Mouse (Mus musculus): Measurements from ENCODE around the gene Gm49322. TPM values are rescaled to one million over a fixed set of nuclear protein-coding genes. Genes with fewer than 3 reads are reported as not detected.

Gene Gm49322
- polyA plus RNA-seq, 1 experiment from 2014 or later: 1.4 TPM

GRCm38 (mm10) chr10:80622661-80623456 lies 17.0 kb downstream of the Gm49322 start, which contains the start of gene Csnk1g2:
Csnk1g2 (plus strand) TSS chr10:80622838.
- no peaks in the 10 kb centered on the region for H3K36me3 ChIP-seq (ENCODE audit: control insufficient read depth, insufficient read depth, low read length)
- H3K9me3 ChIP-seq (ENCODE audit: control insufficient read depth, low read length): no peaks in the 10 kb centered on the region
- H3K4me1 ChIP-seq (ENCODE audit: control insufficient read depth in 2 of 2, insufficient read depth in 2 of 2, low read length in 2 of 2): peaks cover 27 to 47% of the 10 kb centered on the region in 2 experiments
- H3K9ac ChIP-seq (ENCODE audit: low read length): peak within 1 kb of the TSS; percentile 96
- peak within 1 kb of the TSS; percentile 86 to 92 for H3K4me3 ChIP-seq (ENCODE audit: control insufficient read depth in 1 of 2, insufficient read depth in 1 of 2, low read depth in 1 of 2, low read length in 2 of 2)
- no peaks in the 10 kb centered on the region for H3K27me3 ChIP-seq (ENCODE audit: control insufficient read depth, insufficient read depth, low read length)
- ATAC-seq (ENCODE audit: insufficient number of reproducible peaks, insufficient read depth, low FRiP score, low read depth): peak; percentile 10
- peak within 1 kb of the TSS; percentile 98 for H3K4me2 ChIP-seq (ENCODE audit: low read length)
- H3K27ac ChIP-seq (replicated peaks in 1 of 2; ENCODE audit: control insufficient read depth in 1 of 2, insufficient read depth in 1 of 2, low read depth in 2 of 2, low read length in 2 of 2): peak within 1 kb of the TSS; percentile 90 to 99
- under 1% methylated on average over 74 of the region's 85 CpGs for WGBS

- no peaks in the 10 kb centered on the region for H3K36me3 ChIP-seq (ENCODE audit: control insufficient read depth, insufficient read depth, low read length)
- peak overlapping the region; percentile 96 for H3K9ac ChIP-seq (ENCODE audit: low read length)
- peaks cover 28 to 50% of the 10 kb centered on the region in 2 experiments for H3K4me1 ChIP-seq (ENCODE audit: control insufficient read depth in 2 of 2, insufficient read depth in 2 of 2, low read length in 2 of 2)
- H3K27ac ChIP-seq (replicated peaks in 1 of 2; ENCODE audit: control insufficient read depth in 1 of 2, insufficient read depth in 1 of 2, low read depth in 2 of 2, low read length in 2 of 2): peak overlapping the region; percentile 86 to 90
- H3K4me3 ChIP-seq (ENCODE audit: control insufficient read depth in 1 of 2, insufficient read depth in 1 of 2, low read depth in 1 of 2, low read length in 2 of 2): peak overlapping the region; percentile 86 to 92
- H3K27me3 ChIP-seq (ENCODE audit: control insufficient read depth, insufficient read depth, low read length): no peaks in the 10 kb centered on the region
- peak overlapping the region; percentile 98 for H3K4me2 ChIP-seq (ENCODE audit: low read length)
- ATAC-seq (ENCODE audit: insufficient number of reproducible peaks, insufficient read depth, low FRiP score, low read depth): no peak
- 13% methylated on average over 15 of the region's 15 CpGs for WGBS
- no peaks in the 10 kb centered on the region for H3K9me3 ChIP-seq (ENCODE audit: control insufficient read depth, low read length)
Measured at GRCm38 (mm10) chr10:80623457-80624191, 17.8 kb downstream of the Gm49322 start.

GRCm38 (mm10) chr10:80625764-80626163 lies 19.9 kb downstream of the Gm49322 start:
- ATAC-seq (ENCODE audit: insufficient number of reproducible peaks, insufficient read depth, low FRiP score, low read depth): no peak
- Histone ChIP-seq H3K4me2 (ENCODE audit: low read length) (no peak overlapping the region), H3K9ac (ENCODE audit: low read length) (peak overlapping the region; percentile 22; the same call in 1 of the 2 replicates), H3K4me3 (ENCODE audit: control insufficient read depth in 1 of 2, insufficient read depth in 1 of 2, low read depth in 1 of 2, low read length in 2 of 2) (no peak overlapping the region), H3K27me3 (ENCODE audit: control insufficient read depth, insufficient read depth, low read length) (no peaks in the 10 kb centered on the region), H3K9me3 (ENCODE audit: control insufficient read depth, low read length) (no peaks in the 10 kb centered on the region), H3K36me3 (ENCODE audit: control insufficient read depth, insufficient read depth, low read length) (no peaks in the 10 kb centered on the region), H3K4me1 (ENCODE audit: control insufficient read depth in 2 of 2, insufficient read depth in 2 of 2, low read length in 2 of 2) (peaks cover 42 to 66% of the 10 kb centered on the region in 2 experiments), H3K27ac (replicated peaks in 1 of 2; ENCODE audit: control insufficient read depth in 1 of 2, insufficient read depth in 1 of 2, low read depth in 2 of 2, low read length in 2 of 2) (no peak overlapping the region)
- WGBS: 86% methylated on average over 4 of the region's 4 CpGs

GRCm38 (mm10) chr10:80627685-80628084 lies 21.9 kb downstream of the Gm49322 start:
- H3K27me3 ChIP-seq (ENCODE audit: control insufficient read depth, insufficient read depth, low read length): no peaks in the 10 kb centered on the region
- no peak overlapping the region for H3K4me3 ChIP-seq (ENCODE audit: control insufficient read depth in 1 of 2, insufficient read depth in 1 of 2, low read depth in 1 of 2, low read length in 2 of 2)
- H3K4me2 ChIP-seq (ENCODE audit: low read length): 0 out of 2 replicates have a peak overlapping the region, but pooled peaks have one; percentile 27
- H3K9me3 ChIP-seq (ENCODE audit: control insufficient read depth, low read length): no peaks in the 10 kb centered on the region
- H3K27ac ChIP-seq (replicated peaks in 1 of 2; ENCODE audit: control insufficient read depth in 1 of 2, insufficient read depth in 1 of 2, low read depth in 2 of 2, low read length in 2 of 2): 0 out of 4 replicates have a peak overlapping the region, but pooled peaks of 1 of the 2 experiments have one; percentile 12
- H3K4me1 ChIP-seq (ENCODE audit: control insufficient read depth in 2 of 2, insufficient read depth in 2 of 2, low read length in 2 of 2): peaks cover 39 to 60% of the 10 kb centered on the region in 2 experiments
- WGBS: 9% methylated on average over 2 of the region's 2 CpGs
- H3K36me3 ChIP-seq (ENCODE audit: control insufficient read depth, insufficient read depth, low read length): peaks cover 6% of the 10 kb centered on the region
- 0 out of 2 replicates have a peak, but pooled peaks have one; percentile 23 for ATAC-seq (ENCODE audit: insufficient number of reproducible peaks, insufficient read depth, low FRiP score, low read depth)
- peak overlapping the region; percentile 56 for H3K9ac ChIP-seq (ENCODE audit: low read length)

DNA sequence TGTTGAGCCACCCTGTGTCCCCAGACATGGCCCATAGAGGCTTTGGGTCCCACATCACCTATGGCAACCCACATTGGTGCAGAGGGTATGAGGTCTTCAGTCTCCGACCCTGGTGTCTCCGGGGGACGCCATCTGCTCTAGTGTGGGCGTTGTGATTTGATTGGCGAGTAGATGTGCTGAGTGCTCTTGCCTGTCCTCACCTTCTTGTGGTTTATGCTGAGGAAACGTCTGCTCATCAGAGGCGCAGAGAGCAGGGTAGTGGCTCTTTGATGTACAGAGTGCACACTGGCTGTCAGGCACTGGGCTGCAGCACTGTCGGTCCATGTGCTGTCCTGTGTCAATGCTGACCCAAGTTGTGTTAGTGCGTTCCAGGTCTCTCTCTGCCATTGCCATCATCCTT lies 23.1 kb downstream of the Gm49322 start:
- Histone ChIP-seq H3K9ac (ENCODE audit: low read length) (no peak overlapping the region), H3K27ac (replicated peaks in 1 of 2; ENCODE audit: control insufficient read depth in 1 of 2, insufficient read depth in 1 of 2, low read depth in 2 of 2, low read length in 2 of 2) (no peak overlapping the region), H3K4me1 (ENCODE audit: control insufficient read depth in 2 of 2, insufficient read depth in 2 of 2, low read length in 2 of 2) (peaks cover 32 to 53% of the 10 kb centered on the region in 2 experiments), H3K9me3 (ENCODE audit: control insufficient read depth, low read length) (no peaks in the 10 kb centered on the region), H3K4me2 (ENCODE audit: low read length) (no peak overlapping the region), H3K4me3 (ENCODE audit: control insufficient read depth in 1 of 2, insufficient read depth in 1 of 2, low read depth in 1 of 2, low read length in 2 of 2) (no peak overlapping the region), H3K36me3 (ENCODE audit: control insufficient read depth, insufficient read depth, low read length) (peaks cover 8% of the 10 kb centered on the region), H3K27me3 (ENCODE audit: control insufficient read depth, insufficient read depth, low read length) (no peaks in the 10 kb centered on the region)
- ATAC-seq (ENCODE audit: insufficient number of reproducible peaks, insufficient read depth, low FRiP score, low read depth): no peak
- WGBS: 66% methylated on average over 9 of the region's 9 CpGs

DNA sequence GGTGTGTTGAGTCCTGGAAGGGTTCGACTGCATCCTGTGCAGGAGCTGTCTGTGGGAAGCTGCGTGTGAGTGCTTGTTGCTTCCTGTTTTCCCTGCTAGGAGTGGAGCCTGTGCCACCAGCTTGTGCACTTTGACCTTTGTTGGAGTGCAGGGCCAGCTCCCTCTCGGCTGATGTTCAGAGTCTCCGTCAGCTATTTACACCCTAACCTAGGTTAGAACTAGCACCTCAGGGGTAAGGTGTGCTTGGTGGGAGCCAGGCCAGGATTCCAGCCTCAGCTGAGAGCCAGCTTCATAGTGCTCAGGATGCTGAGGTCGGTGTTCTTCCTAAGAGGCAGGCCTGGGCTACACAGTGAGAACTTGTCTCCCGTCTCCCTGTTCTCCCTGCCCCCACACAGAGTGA lies 29.5 kb downstream of the Gm49322 start:
- Histone ChIP-seq H3K27me3 (ENCODE audit: control insufficient read depth, insufficient read depth, low read length) (no peaks in the 10 kb centered on the region), H3K27ac (replicated peaks in 1 of 2; ENCODE audit: control insufficient read depth in 1 of 2, insufficient read depth in 1 of 2, low read depth in 2 of 2, low read length in 2 of 2) (no peak overlapping the region), H3K9me3 (ENCODE audit: control insufficient read depth, low read length) (no peaks in the 10 kb centered on the region), H3K4me1 (ENCODE audit: control insufficient read depth in 2 of 2, insufficient read depth in 2 of 2, low read length in 2 of 2) (peaks cover 0 to under 1% of the 10 kb centered on the region in 2 experiments; a peak in 1 of 4 replicates), H3K4me3 (ENCODE audit: control insufficient read depth in 1 of 2, insufficient read depth in 1 of 2, low read depth in 1 of 2, low read length in 2 of 2) (no peak overlapping the region), H3K9ac (ENCODE audit: low read length) (no peak overlapping the region), H3K4me2 (ENCODE audit: low read length) (no peak overlapping the region), H3K36me3 (ENCODE audit: control insufficient read depth, insufficient read depth, low read length) (peaks cover 72% of the 10 kb centered on the region)
- ATAC-seq (ENCODE audit: insufficient number of reproducible peaks, insufficient read depth, low FRiP score, low read depth): no peak
- WGBS: 78% methylated on average over 6 of the region's 6 CpGs

DNA sequence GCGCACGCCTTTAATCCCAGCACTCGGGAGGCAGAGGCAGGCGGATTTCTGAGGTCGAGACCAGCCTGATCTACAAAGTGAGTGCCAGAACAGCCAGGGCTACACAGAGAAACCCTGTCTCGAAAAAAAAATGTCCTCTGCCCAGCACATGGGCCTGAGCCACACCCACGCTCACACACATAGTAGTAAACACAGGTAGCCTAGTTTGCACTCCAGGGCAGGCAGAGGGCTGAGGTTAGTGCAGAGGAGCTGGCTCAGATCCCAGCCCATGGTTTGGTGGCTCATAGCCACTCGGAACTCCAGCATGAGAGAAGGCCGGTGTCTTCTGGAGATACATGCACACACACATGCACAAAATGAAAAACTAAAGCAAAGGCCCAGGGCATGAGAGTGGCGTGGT lies 41.1 kb downstream of the Gm49322 start:
- ATAC-seq (ENCODE audit: insufficient number of reproducible peaks, insufficient read depth, low FRiP score, low read depth): no peak
- Histone ChIP-seq H3K36me3 (ENCODE audit: control insufficient read depth, insufficient read depth, low read length) (peaks cover 65% of the 10 kb centered on the region), H3K27ac (replicated peaks in 1 of 2; ENCODE audit: control insufficient read depth in 1 of 2, insufficient read depth in 1 of 2, low read depth in 2 of 2, low read length in 2 of 2) (no peak overlapping the region), H3K9me3 (ENCODE audit: control insufficient read depth, low read length) (no peaks in the 10 kb centered on the region), H3K4me3 (ENCODE audit: control insufficient read depth in 1 of 2, insufficient read depth in 1 of 2, low read depth in 1 of 2, low read length in 2 of 2) (no peak overlapping the region), H3K9ac (ENCODE audit: low read length) (no peak overlapping the region), H3K4me1 (ENCODE audit: control insufficient read depth in 2 of 2, insufficient read depth in 2 of 2, low read length in 2 of 2) (no peaks in the 10 kb centered on the region; a peak in 1 of 4 replicates), H3K27me3 (ENCODE audit: control insufficient read depth, insufficient read depth, low read length) (no peaks in the 10 kb centered on the region), H3K4me2 (ENCODE audit: low read length) (no peak overlapping the region)
- 94% methylated on average over 10 of the region's 10 CpGs for WGBS
